26 mouse cellular contexts compared by ENCODE assay signal in the genomic region with DNA sequence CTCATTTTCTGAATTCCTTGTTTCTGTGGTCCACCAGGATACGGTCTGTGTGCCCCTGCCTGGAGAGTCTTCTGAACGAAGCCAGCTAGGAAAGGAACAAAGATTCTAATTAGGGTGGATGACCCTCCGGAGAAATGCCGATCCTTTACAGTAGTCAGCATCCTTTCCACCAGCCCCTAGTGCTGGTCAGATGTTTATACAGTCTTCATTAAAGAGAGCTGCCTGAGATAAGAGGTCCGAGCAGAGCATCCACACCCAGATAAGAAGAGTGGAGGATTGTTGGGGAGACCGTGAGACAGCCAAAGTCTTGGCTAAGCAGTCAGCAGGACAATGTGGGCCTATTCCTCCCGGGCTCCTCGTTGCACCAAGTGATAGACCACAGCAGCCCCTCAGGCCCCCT. TPM values are rescaled to one million over a fixed set of nuclear protein-coding genes. Genes with fewer than 3 reads are reported as not detected.
DNase-seq lines count a peak whose midpoint lies in the region; ATAC-seq and TF ChIP-seq lines count a peak whose summit lies in the region.
"Had no signal": no experiment of that assay in that cellular context is flagged by ENCODE, and none has a peak within 500 bp of the region (broad histone marks: within the 10 kb centered on the region; RNA-seq: fewer than 3 reads in every experiment).

TSS of gene Gdf2 (plus strand) at position 301 of the 400 bp plus-strand sequence.

- no peak for DNase-seq in heart, embryonic 10.5 days (ENCODE audit: low spot score)
- DNase-seq in heart, postnatal 36 days = no peak
- DNase-seq in heart, adult 8-10 months (ENCODE audit: low spot score) = no peak
- no peak for DNase-seq in limb, embryonic 11.5 days (ENCODE audit: low spot score)
- no peak for DNase-seq in limb, embryonic 10.5 days (ENCODE audit: low spot score)
- no peak for DNase-seq in liver, postnatal 0 days
- no peak for DNase-seq in embryonic facial prominence, embryonic 10.5 days (ENCODE audit: low spot score)
- DNase-seq: adrenal gland, adult 8-10 months; adrenal gland, postnatal 36 days; B cell, adult 2 months; cerebellum, adult 2 months; cerebellum, postnatal 14 days; embryo, embryonic 11 days; heart, postnatal 4 days; kidney, adult 11 months had no signal

- 0 out of 2 replicates have a peak within 1 kb of the TSS, but pooled peaks have one; percentile 8 for H3K4me2 ChIP-seq in heart, embryonic 14.5 days (ENCODE audit: low read length)
- no peak within 1 kb of the TSS for H3K4me2 ChIP-seq in limb, embryonic 11.5 days (ENCODE audit: low read depth, severe bottlenecking)
- no peak within 1 kb of the TSS for H3K4me2 ChIP-seq in liver, postnatal 0 days (ENCODE audit: low read depth, low read length)

- WGBS in heart, embryonic 10.5 days = 17% methylated on average over 8 of the region's 8 CpGs
- 12% methylated on average over 8 of the region's 8 CpGs for WGBS in heart, embryonic 14.5 days
- 61% methylated on average over 8 of the region's 8 CpGs for WGBS in limb, embryonic 11.5 days
- WGBS in limb, embryonic 10.5 days = 77% methylated on average over 8 of the region's 8 CpGs
- 53% methylated on average over 8 of the region's 8 CpGs for WGBS in liver, postnatal 0 days (ENCODE audit: insufficient replicate concordance)
- WGBS in embryonic facial prominence, embryonic 10.5 days = 81% methylated on average over 8 of the region's 8 CpGs

- no peak for TF ChIP-seq CTCF in liver, postnatal 0 days (IDR thresholded peaks at IDR 0.05; ENCODE audit: low read depth)

- H3K36me3 ChIP-seq in heart, embryonic 10.5 days = no peaks in the 10 kb centered on the region
- H3K36me3 ChIP-seq in heart, embryonic 14.5 days (ENCODE audit: control insufficient read depth, insufficient read depth, low read length) = no peaks in the 10 kb centered on the region
- H3K36me3 ChIP-seq in limb, embryonic 11.5 days (ENCODE audit: control insufficient read depth, insufficient read depth, low read length) = no peaks in the 10 kb centered on the region
- no peaks in the 10 kb centered on the region for H3K36me3 ChIP-seq in limb, embryonic 10.5 days
- H3K36me3 ChIP-seq in liver, postnatal 0 days (replicated peaks; ENCODE audit: insufficient read depth, low read length) = no peaks in the 10 kb centered on the region
- H3K36me3 ChIP-seq in embryonic facial prominence, embryonic 10.5 days (replicated peaks) = no peaks in the 10 kb centered on the region
- H3K36me3 ChIP-seq: embryonic facial prominence, embryonic 12.5 days; forebrain, embryonic 15.5 days; G1E; hindbrain, embryonic 13.5 days had no signal

- H3K9ac ChIP-seq in heart, embryonic 14.5 days (ENCODE audit: low read length) = no peak within 1 kb of the TSS
- peak within 1 kb of the TSS; percentile 17; the same call in 1 of the 2 replicates for H3K9ac ChIP-seq in limb, embryonic 11.5 days (ENCODE audit: low read length)
- no peak within 1 kb of the TSS for H3K9ac ChIP-seq in liver, postnatal 0 days (replicated peaks)
- H3K9ac ChIP-seq: embryonic facial prominence, embryonic 12.5 days; forebrain, embryonic 15.5 days; hindbrain, embryonic 13.5 days had no signal

- TF ChIP-seq EP300 in liver, postnatal 0 days (IDR thresholded peaks at IDR 0.05; ENCODE audit: low read depth) = no peak

- no peaks in the 10 kb centered on the region for H3K9me3 ChIP-seq in heart, embryonic 10.5 days
- no peaks in the 10 kb centered on the region for H3K9me3 ChIP-seq in heart, embryonic 14.5 days (ENCODE audit: control insufficient read depth, low read length)
- no peaks in the 10 kb centered on the region for H3K9me3 ChIP-seq in limb, embryonic 11.5 days (ENCODE audit: control insufficient read depth, low read length)
- no peaks in the 10 kb centered on the region for H3K9me3 ChIP-seq in limb, embryonic 10.5 days (replicated peaks)
- H3K9me3 ChIP-seq in liver, postnatal 0 days (ENCODE audit: low read length) = no peaks in the 10 kb centered on the region
- no peaks in the 10 kb centered on the region for H3K9me3 ChIP-seq in embryonic facial prominence, embryonic 10.5 days
- H3K9me3 ChIP-seq: embryonic facial prominence, embryonic 12.5 days; forebrain, embryonic 15.5 days; hindbrain, embryonic 13.5 days had no signal

- H3K4me3 ChIP-seq in heart, embryonic 10.5 days = no peak within 1 kb of the TSS
- no peak within 1 kb of the TSS for H3K4me3 ChIP-seq in heart, embryonic 14.5 days (ENCODE audit: control insufficient read depth in 1 of 2, insufficient read depth in 1 of 2, low read depth in 1 of 2, low read length in 2 of 2)
- H3K4me3 ChIP-seq in limb, embryonic 11.5 days (ENCODE audit: low read depth, low read length) = no peak within 1 kb of the TSS
- H3K4me3 ChIP-seq in limb, embryonic 10.5 days = no peak within 1 kb of the TSS
- peak within 1 kb of the TSS; percentile 13; the same call in 1 of the 2 replicates for H3K4me3 ChIP-seq in liver, postnatal 0 days (ENCODE audit: low read depth, low read length)
- H3K4me3 ChIP-seq in embryonic facial prominence, embryonic 10.5 days = no peak within 1 kb of the TSS
- H3K4me3 ChIP-seq: embryonic facial prominence, embryonic 12.5 days; forebrain, embryonic 15.5 days; hindbrain, embryonic 13.5 days had no signal

- 0 out of 2 replicates have a peak within 1 kb of the TSS, but pooled peaks have one; percentile 44 for H3K27ac ChIP-seq in heart, embryonic 10.5 days
- H3K27ac ChIP-seq in heart, embryonic 14.5 days (replicated peaks in 1 of 2; ENCODE audit: control insufficient read depth in 1 of 2, insufficient read depth in 1 of 2, low read depth in 2 of 2, low read length in 2 of 2) = no peak within 1 kb of the TSS
- H3K27ac ChIP-seq in limb, embryonic 11.5 days (replicated peaks; ENCODE audit: low read depth, low read length) = no peak within 1 kb of the TSS
- no peak within 1 kb of the TSS for H3K27ac ChIP-seq in limb, embryonic 10.5 days
- H3K27ac ChIP-seq in liver, postnatal 0 days (ENCODE audit: low read depth) = peak within 1 kb of the TSS; percentile 52; the same call in 1 of the 2 replicates
- no peak within 1 kb of the TSS for H3K27ac ChIP-seq in embryonic facial prominence, embryonic 10.5 days (replicated peaks)
- H3K27ac ChIP-seq: embryonic facial prominence, embryonic 12.5 days; forebrain, embryonic 15.5 days; hindbrain, embryonic 13.5 days; hindbrain, postnatal 0 days had no signal

- peaks cover 29% of the 10 kb centered on the region for H3K4me1 ChIP-seq in heart, embryonic 10.5 days
- peaks cover 6 to 10% of the 10 kb centered on the region in 2 experiments; a peak in 2 of 4 replicates for H3K4me1 ChIP-seq in heart, embryonic 14.5 days (ENCODE audit: control insufficient read depth in 2 of 2, insufficient read depth in 2 of 2, low read length in 2 of 2)
- no peaks in the 10 kb centered on the region for H3K4me1 ChIP-seq in limb, embryonic 11.5 days (ENCODE audit: control insufficient read depth, insufficient read depth, low read length)
- peaks cover 5% of the 10 kb centered on the region; the same call in 1 of the 2 replicates for H3K4me1 ChIP-seq in limb, embryonic 10.5 days
- no peaks in the 10 kb centered on the region for H3K4me1 ChIP-seq in liver, postnatal 0 days (ENCODE audit: insufficient read depth)
- H3K4me1 ChIP-seq in embryonic facial prominence, embryonic 10.5 days = 0 out of 2 replicates have a peak, but pooled peaks cover 3% of the 10 kb centered on the region
- H3K4me1 ChIP-seq: embryonic facial prominence, embryonic 12.5 days; forebrain, embryonic 15.5 days; hindbrain, embryonic 13.5 days had no signal

- peak; percentile 33; the same call in 1 of the 2 replicates for ATAC-seq in heart, embryonic 14.5 days (ENCODE audit: insufficient number of reproducible peaks, insufficient read depth, low FRiP score, low read depth)
- no peak for ATAC-seq in limb, embryonic 11.5 days (ENCODE audit: insufficient number of reproducible peaks, low FRiP score, low TSS enrichment, low read depth)
- peak; percentile 12; the same call in 1 of the 2 replicates for ATAC-seq in liver, postnatal 0 days
- ATAC-seq: CD4-positive, CD25-positive, alpha-beta regulatory T cell, adult 4 months; forebrain, embryonic 15.5 days had no signal

- peaks cover 12% of the 10 kb centered on the region; the same call in 1 of the 2 replicates for H3K27me3 ChIP-seq in heart, embryonic 10.5 days (ENCODE audit: insufficient read depth, poor library complexity, severe bottlenecking)
- H3K27me3 ChIP-seq in heart, embryonic 14.5 days (ENCODE audit: control insufficient read depth, insufficient read depth, low read length) = peaks cover 4% of the 10 kb centered on the region; the same call in 1 of the 2 replicates
- no peaks in the 10 kb centered on the region for H3K27me3 ChIP-seq in limb, embryonic 11.5 days (ENCODE audit: control insufficient read depth, insufficient read depth, low read length)
- peaks cover 23% of the 10 kb centered on the region for H3K27me3 ChIP-seq in limb, embryonic 10.5 days (ENCODE audit: low read depth, poor library complexity, severe bottlenecking)
- no peaks in the 10 kb centered on the region for H3K27me3 ChIP-seq in liver, postnatal 0 days (ENCODE audit: insufficient read depth, low read length)
- H3K27me3 ChIP-seq in embryonic facial prominence, embryonic 10.5 days (replicated peaks; ENCODE audit: low read depth, poor library complexity, severe bottlenecking) = peaks cover 71% of the 10 kb centered on the region
- H3K27me3 ChIP-seq: forebrain, embryonic 15.5 days; hindbrain, embryonic 13.5 days had no signal

- intact Hi-C loops in heart, postnatal 36 days (cut with DNase I) = loop anchor here (2.0 kb wide), 1 partner anchor 20 kb away; no protein-coding TSS in a partner anchor

RNA-seq across cellular contexts. Expression of gene Gdf2, which starts in this region (rescaled TPM):
- polyA plus RNA-seq in heart, embryonic 10.5 days (2016; fragmentation: Nextera tagmentation; extraction: Ambion mirVana) = 0.69 and 4.3 TPM in 2 replicates
- total RNA-seq in heart, postnatal 36 days (2021) = under 1 TPM; 0.16 to 0.19 TPM
- polyA plus RNA-seq in heart, embryonic 14.5 days (2014; fragmentation: Nextera tagmentation; extraction: Ambion mirVana) = 0.22 TPM in 1 of 2 replicates, not detected in the other
- under 1 TPM; 0.11 to 0.24 (median 0.20) TPM for total RNA-seq in heart, adult 8-10 months (2022)
- polyA plus RNA-seq in limb, embryonic 11.5 days (2014; fragmentation: Nextera tagmentation; extraction: Ambion mirVana) = 0.04 TPM in 1 of 2 replicates, not detected in the other
- 0.09 TPM in 1 of 2 replicates, not detected in the other for polyA plus RNA-seq in limb, embryonic 10.5 days (2016; fragmentation: Nextera tagmentation; extraction: Ambion mirVana)
- polyA plus RNA-seq in liver, postnatal 0 days (2015; fragmentation: Nextera tagmentation; extraction: Ambion mirVana) = 8.9 and 10.5 TPM in 2 replicates
- not detected in 2 replicates for polyA plus RNA-seq in embryonic facial prominence, embryonic 10.5 days (2016; fragmentation: Nextera tagmentation; extraction: Ambion mirVana)
- total RNA-seq: adrenal gland, adult 8-10 months; adrenal gland, postnatal 36 days; common myeloid progenitor, adult 5-6 weeks; gastrocnemius, adult 8-10 months; gastrocnemius, postnatal 4 days had no signal
- polyA plus RNA-seq: CD4-positive, CD25-positive, alpha-beta regulatory T cell, adult 4 months; embryonic facial prominence, embryonic 12.5 days; forebrain, embryonic 11.5 days; forebrain, embryonic 15.5 days; G1E; hindbrain, embryonic 13.5 days had no signal

Comparison
In these comparisons a context has a peak if more than half of its experiments do, and no peak if none do; other contexts are left out.
1. H3K27ac ChIP-seq: peak in heart, embryonic 10.5 days (single experiment) and liver, postnatal 0 days (single experiment); none in heart, embryonic 14.5 days (0 of 2), limb, embryonic 11.5 days (single experiment), limb, embryonic 10.5 days (single experiment) and embryonic facial prominence, embryonic 10.5 days (single experiment).
2. Peak in ATAC-seq and H3K4me2 ChIP-seq in heart, embryonic 14.5 days; RNA of the gene not detected or under 1 TPM.